Mouse (Mus musculus): ENCODE results near the gene Fmc1.

DNA sequence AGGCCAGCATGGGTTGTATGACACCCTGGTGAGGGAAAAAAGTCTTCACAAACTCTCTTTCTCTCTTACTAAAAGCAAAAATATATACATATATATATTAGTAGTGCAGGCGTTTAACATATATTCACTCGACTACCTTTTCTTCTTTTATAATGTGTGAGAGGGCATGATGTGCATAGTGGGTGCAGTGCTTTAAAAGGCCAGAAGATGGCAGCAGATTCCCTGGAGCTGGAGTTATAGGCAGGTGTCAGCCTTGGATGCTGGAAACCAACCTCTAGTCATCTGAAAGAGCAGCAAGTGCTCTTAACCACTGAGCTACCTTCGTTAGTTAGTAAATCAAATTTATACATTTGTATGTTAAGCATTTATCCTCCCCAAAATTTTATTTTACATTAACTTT lies 40.8 kb upstream of the Fmc1 start:
- TF ChIP-seq CTCF (IDR thresholded peaks at IDR 0.05; ENCODE audit: extremely low read depth, insufficient read depth, low read length) (peak; percentile 39; the same call in 1 of the 2 replicates), POLR2A (IDR thresholded peaks at IDR 0.05; ENCODE audit: extremely low read depth, insufficient read depth, low read length) (no peak)
